Mouse (Mus musculus): ENCODE data around the gene Sash3.

Gene Sash3

DNA sequence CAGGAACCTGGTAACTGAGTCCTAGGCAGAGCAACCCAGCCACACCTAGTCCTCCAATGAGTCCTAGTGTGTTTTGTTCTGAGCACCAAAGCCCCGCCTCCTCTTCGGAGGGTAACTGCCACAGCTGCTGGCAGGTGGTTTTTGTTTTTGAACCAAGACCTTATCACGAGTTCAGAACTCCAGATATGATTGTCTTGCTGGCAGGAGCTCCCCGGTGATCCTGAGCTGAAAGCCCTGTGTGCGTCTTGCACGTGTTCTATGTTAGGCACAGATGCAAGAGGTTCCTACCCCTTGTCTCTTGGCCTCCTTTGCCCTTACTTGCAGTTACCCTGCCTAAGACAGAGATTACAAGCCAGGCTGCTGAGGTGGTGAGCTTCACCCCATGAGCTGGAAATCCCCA, 4.8 kb upstream of the Sash3 start:
- DNase-seq = peak; percentile 46 to 48

DNA sequence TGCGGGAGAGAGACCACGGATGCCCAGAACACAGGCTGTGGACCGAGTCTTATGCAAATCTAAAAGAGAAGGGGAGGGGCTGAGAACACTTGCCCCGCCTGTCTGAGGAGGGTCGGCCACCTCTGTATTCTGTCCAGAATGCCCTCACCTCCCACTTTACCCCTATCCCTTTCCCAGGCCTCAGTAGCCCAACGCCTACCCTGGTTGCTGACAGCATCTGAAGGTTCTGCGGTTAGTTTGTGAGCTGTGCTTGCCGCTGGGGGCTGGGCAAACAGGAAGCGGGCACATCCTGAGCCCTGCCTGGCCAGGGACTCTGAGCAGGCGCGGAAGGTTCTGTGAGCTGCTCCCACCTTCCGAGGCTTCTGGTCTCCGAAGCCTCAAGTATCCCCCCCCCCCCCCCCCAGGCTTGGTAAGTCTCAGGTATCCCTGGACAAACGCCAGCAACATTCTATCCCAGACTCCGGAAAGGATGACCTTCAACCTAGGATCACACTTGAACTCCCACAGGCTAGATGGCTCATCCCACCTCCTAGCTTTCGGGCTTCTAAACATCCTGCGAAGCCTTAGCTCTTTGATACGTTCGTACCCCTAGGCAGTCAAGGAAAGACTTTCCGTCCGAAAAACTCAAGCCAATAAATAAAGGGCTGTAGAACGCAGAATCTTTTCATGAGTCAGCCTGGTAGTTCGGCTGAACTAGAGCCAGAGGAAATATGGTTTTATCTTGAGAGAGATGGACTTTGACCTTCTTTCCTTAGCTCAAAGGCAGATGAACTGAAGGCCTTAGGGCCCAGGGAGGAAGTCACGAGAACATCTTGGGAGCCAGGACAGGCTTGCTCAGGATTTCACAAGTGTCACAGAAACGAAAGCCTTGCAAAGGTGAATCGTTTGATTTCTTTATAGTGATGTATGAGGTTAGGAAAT, 2.6 kb upstream of the Sash3 start:
- DNase-seq = peak; percentile 57 to 58

DNA sequence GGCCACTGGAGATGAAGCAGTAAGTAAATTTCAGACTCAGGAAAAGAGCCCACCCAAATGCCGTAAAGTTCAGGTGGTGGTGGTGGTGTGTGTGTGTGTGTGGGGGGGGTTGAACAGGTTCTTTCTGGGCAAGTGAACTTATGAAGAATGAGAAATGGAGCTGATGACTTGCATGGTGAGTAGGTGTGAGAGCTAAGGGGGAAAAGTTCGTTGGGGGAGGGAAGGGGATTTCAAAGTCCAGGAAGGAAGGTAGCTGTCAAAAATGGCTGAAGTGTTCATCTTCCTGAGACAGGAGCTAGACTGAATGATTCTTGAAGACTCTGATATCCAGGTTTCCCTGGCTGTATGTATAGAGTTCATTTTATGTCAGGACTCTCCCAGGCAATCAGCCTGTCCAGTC, 990 bp downstream of the Sash3 start:
- DNase-seq = no peak

DNA sequence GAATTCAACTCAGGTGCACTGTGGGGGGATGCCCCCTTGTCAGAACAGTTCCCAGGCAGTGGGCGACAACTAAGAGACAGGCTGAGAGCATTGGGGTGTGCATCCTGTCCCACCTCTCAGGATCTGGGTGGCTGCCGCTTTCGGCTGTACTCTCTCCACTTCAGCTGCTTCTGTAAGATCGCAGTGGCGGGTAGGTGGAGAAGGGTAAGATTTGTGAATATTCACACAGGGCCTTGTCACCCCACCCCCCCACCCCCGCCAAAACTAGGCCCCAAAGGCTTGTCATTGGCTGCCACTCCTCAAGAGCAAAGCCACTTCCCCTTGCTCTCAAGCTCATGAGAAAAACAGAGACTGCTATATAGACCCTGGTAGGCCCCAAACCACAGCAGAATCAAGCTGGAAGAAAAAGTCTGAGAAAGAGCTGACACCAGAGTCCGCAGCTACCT, 1.5 kb downstream of the Sash3 start:
- DNase-seq = peak; percentile 54 to 65

DNA sequence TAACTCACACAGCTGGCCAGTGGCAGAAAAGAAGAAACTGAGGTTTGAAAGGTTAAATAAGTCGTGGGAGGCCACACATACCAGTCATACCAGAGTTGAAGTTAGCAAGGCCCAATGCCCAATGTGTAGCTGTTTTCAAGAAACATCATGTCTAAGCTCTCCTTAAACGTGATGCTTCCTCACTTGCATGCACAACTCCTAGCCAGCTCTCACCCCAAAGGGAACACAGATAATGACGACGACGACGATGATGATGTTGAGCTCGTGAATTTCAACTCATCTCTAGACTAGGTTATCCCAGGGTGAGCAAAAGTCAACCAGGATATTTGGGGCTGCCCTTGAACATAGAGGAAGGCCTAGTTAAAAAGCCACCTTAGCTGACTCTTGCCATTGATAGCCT, 5.9 kb downstream of the Sash3 start:
- no peak for DNase-seq

DNA sequence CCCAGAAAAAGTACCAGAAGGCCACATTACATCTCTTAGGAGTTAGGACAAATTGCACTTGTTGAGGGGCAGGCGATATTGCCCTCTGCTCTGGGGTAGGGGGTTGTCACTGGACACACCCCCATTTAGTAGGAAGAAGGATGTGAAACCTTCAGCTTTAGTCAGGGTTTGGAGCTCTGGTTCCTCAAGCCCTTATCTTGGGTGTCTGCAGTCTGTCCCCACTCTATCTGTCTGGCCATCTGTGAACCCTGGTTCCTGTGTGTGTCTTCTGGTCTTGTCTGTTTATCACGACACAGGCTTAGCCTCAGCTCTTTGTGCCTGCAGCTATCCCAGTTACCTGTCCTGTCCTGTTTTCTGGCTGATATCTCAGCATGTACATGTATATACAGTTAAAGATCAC, 7.2 kb downstream of the Sash3 start:
- no peak for DNase-seq

DNA sequence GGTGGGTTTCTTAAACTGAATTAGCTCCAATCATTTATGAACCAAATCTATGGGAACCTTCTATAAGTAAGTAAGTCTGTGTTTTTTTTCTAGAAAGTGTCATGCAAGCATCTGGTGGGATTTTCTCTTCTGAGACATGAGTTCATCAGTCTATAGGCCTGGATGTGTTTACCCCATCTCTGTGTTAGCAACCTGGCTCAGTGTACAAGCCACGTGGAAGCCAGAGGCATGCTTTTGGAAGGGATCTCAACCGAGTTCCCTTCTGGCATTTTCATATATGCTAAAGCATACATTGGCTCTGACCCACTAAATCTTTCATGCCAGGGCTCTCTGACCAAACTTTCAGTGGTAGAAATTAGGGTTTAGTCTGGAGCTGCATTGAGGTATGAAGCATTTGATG, 7.7 kb downstream of the Sash3 start:
- no peak for DNase-seq

DNA sequence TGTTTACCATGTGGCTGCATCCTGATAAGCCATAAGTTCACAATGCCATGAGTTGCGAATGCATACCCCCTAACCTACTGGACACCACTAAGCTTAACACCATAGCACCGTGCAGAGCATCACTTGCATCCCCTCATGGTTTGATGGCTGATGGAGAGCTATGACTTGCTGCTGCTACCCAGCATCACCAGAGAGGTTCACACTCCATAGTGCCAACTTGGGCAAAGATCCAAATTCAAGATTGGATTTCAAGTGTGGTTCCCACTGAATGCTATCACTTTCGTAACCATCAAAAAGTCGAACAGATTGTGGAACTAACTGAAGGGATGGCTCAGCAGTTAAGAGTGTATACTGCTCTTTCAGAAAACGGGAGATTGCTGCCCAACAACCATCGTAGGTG, 9.3 kb downstream of the Sash3 start:
- no peak for DNase-seq

DNA sequence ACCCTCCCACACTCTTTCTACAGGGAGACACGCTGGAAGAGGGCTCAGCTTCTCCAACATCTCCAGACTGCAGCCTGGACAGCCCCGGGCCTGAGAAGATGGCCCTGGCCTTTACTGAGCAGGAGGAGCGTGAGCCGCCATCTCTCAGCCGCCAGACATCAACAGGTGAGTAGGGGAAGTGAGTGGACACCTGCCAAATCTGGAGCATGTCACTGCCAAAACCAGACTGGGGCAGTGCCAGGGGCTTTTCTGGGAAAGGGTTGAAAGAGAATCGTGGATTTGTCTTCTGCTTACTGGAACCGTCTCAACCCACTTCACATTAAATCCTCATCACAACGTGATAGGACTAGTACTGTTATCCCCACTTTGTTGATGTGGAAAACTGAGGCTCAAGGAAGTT, 11.2 kb downstream of the Sash3 start:
- no peak for DNase-seq

DNA sequence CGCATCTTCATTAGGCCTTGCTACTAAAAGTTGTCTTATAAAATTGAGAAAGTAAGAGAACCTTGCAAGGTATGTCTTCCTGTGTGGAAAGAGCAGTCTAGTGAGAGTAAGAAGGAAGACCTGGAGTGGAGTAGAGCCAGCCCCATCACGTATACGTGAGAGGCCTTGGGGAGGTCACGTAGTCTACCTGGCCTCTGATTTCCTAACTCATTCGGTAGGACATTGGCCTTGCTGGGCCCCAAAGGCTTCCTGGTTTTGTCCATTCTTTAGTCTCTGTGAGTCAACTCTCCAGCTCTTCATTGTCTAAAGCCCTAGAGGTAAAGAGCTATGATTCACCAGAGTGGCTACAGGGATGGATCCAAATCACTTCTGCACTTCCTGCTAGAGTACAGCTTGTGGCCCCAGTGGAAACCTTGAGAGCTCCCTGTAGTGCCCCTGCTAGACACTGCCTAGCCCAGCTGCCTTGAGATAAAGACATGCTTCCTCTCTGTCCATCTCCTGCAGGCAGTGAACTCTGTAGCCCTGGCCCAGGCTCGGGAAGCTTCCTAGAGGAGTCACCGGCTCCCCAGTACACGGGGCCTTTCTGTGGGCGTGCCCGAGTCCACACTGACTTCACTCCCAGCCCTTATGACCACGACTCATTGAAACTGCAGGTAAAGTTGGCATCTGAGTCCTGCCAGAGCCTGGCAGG, 12.1 kb downstream of the Sash3 start:
- DNase-seq = no peak

DNA sequence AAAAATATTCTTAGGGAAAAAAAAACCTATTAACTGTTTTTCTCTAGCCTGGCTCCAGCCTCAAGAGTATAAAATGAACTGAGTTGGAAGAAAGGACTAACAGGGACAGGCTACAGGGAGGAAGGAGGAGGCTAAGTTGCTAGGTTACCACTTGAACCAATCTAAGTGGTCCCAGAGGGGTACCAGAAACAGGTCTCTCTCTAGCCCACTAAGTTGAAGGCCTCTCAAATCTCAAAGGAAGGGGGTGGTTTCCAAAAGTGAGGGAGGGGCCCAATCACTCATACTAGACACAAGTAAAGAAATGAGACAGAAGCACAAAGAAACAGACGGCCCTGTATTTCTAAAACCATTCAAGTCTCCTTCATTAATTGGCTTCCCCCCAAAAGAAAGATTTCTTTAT, 23.7 kb downstream of the Sash3 start:
- DNase-seq = no peak

DNA sequence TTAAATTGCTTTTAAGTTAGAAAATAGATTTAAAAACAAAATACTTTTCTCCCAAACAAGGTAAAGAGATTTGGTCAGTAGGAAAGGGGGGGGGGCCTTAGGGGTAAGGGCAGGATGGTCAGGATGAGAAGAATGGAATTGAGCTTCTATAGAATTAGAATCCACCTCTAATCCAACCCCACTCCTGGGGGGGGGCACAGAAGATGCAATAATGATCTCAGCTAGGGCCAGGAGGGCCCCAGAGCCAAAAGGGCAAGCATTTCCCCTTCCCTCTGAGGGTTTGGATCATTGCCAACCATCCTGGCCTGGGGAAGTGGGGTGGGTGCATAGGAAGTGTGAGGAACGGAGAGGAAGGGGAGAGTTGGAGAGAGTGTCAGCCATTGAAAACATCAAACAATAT, 24.1 kb downstream of the Sash3 start:
- no peak for DNase-seq

DNA sequence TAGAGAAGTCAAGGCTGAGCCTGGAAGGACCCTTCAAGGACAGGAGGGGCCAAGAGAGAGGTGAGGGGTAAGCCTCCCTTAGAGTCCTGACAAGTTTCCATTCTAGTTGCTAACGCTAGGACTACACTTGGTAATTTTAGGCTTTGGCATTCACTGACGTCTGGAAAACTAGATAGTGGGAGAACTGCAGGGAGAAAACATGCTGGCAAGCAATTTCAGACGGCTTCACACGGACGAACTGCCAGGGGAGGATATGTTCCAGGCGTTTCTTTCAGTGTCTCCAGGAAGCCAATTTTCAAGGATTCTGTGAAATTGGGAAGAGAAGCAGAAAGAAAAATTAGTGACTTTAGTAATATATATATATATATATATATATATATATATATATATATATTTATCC, 35.6 kb downstream of the Sash3 start:
- no peak for DNase-seq

DNA sequence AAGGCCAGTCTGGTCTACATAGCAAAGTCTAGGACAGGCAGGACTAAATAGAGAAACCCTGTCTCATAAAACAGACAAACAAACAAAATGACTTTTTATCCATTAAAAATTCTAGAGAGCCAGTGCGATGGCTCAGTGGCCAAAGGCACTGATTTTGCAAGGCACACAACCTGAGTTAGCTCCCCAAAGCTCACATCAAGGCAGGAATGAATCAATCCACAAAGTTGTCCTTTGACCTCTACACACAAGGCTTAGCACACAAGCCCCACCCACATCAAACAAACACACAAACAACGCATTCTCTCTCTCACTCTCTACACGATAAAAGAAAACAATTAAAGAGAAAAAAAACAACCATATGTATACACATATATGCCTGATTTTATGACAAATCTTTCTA, 38.5 kb downstream of the Sash3 start:
- DNase-seq = no peak

DNA sequence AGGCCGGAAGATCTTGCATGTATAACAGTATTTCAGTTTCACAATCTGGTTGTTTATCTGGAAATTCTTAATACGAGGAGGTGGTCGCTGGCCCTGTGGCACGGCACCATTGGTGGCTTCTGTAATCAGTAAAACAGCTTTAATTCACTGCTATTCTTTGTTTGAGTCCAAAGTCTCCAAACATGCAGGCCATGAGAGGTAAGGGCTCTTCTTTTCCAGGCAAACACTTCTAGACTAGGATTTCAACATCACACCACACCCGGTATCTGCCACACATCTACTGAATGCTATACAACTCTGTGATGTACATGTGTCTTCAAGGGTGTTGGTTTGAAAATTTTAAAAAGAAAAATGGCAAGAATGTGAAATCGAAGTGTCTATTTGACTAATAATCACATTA, 45.0 kb downstream of the Sash3 start:
- no peak for DNase-seq

DNA sequence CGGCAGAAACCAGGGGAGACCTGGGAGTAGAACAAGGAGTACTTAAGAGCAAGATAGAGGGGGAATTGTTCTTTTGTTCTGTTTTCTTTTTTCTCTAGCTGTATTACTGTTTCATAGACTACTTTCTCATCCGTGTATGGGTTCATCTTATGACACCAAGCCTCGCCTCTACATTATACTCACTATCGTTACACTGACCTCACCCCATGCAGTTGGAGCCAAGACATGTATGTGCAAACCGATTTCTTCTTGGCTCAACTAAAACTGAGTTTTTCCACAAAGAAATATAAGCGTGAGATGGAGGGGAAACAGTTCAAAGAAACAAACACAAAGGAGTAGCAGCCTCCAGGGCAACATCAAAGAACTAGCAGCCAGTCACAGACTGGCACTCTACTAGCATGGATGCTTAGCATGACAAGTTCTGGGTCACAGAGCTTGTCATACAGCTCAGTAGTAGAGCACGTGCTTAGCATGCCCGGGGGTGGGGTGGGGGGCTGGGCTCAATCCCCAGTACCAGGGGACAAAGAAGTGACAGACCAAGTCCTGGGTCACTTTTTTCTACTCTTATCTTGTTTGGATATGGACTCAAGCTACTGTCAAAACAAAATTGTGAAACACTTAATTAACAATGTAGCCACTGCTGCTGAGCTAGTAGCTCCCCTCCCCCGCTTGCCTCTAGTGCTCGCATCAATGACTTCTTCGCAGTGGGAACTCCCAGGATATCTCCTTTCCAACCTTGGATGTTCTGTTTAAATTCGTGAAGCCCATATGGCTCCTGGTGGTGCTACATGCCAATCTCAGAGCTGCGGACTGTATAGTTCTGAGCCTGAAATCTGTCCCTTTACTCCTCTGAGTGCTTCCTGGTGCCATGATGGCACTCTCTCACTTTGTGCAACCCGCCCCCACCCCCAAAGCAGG, 47.3 kb downstream of the Sash3 start:
- DNase-seq = no peak

DNA sequence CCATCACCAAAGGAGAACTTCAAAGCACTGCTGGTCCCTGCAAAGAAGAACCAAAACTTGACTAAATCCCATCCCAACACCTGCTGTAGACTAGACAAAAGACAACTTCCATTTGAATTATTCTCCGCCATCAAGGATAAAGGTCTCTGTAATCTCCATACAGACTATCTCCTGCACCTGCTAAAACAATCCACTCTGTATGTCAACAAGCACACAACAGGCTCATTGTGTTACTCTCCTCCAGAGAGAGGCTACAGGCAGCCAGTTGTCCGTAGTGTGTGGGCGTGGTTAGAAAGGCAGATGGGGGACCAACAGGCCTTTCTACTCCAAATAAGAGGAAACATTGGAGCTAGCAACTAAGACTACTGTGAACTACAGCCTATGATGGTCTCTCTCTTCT, 51.6 kb downstream of the Sash3 start:
- no peak for DNase-seq

DNA sequence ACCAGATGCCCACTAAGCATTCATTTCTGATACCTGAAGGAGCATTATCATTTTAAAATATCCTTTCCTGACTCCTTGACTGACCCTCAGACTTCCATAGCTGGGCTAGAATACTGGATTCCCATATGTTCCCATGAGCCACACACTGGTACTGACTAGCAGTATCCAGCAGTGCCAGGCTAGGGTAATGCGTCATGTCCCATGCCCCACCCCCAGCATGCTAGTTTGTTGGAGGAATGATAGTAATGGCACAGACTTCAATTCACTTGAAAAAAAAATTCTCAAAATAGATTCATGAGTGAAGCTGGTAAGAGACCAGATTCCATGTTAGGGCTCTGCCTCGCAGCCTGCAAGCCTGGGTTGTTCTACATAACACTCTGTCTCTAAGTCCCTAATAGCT, 52.8 kb downstream of the Sash3 start:
- DNase-seq = no peak

DNA sequence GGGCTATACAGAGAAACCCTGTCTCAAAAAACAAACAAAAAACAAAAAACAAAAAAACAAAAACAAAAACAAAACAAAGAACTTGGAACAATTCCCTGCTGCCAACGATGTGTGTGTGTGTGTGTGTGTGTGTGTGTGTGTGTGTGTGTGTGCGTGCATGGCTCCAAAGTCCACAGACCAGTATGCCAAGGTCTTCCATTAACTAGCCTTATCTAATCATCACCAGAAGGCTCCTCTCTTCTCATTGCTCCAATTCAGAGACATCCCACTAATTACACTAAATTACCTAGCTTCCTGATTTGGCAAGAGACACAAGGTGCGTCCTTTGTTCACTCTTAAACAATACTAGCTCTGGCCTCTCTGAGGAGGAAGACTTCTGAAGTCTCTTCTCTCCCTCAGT, 54.5 kb downstream of the Sash3 start:
- no peak for DNase-seq

DNA sequence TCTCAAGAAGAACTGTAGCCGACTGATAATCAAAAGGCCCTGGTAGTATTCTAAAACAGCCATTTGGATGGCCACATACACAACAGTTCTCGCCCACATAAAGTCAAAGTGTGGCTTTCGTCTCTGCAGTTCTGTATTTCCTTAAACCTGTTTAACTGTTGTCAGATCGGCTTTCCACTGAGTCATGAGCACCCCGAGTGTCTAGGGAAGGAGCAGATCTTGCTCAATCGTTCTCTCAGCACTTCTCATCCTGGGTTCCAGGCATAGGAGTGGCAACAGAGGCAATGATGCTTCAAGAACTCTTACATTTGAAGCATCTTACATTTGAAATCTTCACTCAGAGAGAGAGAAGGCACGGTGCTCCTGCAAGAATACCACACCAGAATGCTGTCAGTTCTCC, 55.7 kb downstream of the Sash3 start:
- no peak for DNase-seq

DNA sequence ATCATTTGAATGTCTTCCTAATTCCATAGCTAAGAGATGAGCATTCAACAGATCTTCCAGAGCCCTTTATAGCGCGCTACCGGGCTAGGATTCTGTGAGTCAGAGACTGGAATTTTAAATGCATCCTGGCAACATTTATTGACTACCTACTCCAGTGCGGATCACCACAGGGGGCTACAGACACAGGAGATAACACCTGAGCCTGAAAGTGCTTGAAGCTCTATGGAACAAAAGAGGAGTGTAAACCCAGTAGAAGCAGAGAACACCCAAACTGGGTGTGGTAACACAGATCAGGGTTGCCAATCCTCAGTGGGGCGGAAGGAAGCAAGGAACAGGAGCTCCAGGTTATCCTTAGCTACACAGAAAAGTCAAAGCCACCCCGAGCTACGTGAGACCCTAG, 56.2 kb downstream of the Sash3 start:
- no peak for DNase-seq

DNA sequence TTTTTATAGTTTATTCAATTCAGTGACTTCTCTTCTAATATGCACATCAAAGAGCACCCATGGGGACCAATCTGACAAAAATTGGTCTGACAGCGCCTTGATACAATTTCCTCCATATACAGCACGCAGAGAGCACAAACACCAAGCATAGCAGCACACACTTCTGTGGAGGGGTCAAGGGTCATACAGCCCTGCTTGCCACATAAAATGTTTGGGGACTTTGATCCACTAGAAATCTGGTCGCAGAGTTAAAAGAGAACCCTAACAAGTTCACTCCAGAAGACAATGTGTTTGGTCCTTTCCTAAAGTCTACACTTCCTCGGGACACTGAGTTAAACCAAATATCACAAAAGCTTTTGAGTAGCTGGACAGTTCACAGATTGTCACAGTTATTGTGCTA, 56.8 kb downstream of the Sash3 start:
- DNase-seq = no peak

DNA sequence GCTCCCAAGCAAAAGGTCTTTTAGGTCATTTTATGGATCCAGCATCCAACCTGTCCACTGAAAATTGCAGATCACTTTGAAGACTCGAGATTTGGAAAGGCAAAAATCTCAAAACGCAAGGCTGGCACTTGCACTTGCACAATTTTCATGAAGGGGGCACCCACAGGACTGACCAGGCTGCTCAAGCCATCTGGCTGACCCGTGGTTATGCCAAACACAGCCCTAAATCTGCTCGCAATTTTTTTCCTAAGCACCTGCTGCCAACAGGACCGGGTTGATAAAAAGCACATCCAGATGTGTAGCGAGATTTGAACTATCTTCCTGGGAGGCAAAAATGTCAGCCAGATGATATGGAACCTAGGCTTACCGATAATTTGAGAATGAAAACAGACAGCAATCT, 57.5 kb downstream of the Sash3 start:
- DNase-seq = no peak

Data from spleen, adult 18-20 months (tissue).